Mouse (Mus musculus): Measurements from ENCODE around the gene Pigl. TPM values are rescaled to one million over a fixed set of nuclear protein-coding genes. Genes with fewer than 3 reads are reported as not detected.

Pigl gene
- polyA plus RNA-seq, 3 experiments from 2014 or later = 5.6 to 12.4 (median 11.5) TPM

DNA sequence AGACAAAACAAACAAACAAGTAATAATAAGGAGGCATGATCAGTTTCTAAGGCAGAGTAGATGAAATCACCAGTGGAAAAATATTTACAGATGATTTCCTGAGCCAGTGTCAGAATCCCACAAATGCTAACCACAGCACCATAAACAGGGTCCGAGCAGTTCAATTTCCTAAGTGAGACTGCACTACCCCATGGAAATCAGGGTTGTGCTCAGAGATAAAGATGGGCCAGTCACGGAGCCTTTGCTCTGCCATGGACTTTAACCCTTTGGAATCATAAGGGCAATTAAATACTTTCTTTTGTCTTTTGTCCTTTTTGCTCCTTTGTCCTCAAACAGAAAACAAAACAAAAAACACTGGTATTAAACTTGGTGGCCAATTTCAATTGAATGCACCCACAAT is 64.0 kb downstream of the Pigl start:
- ATAC-seq = no peak

DNA sequence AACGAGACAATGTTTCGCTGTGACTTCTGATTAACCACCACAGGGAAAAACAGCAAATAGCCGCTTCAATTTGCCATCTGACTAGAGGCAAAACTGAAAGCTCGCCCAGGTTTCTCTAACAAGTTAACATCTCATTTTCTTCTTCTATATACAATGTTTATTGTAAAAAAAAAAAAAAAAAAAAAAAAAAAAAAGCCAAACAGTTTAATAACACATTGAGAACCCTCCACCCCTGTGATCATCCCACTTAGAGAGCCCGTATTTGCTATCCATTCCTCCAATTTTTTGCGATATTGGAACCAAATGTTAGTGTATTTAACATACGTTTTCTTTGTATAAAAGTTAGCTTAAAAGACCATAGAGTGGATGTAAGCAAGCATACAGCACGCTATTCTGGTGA is 78.8 kb downstream of the Pigl start:
- ATAC-seq = no peak

DNA sequence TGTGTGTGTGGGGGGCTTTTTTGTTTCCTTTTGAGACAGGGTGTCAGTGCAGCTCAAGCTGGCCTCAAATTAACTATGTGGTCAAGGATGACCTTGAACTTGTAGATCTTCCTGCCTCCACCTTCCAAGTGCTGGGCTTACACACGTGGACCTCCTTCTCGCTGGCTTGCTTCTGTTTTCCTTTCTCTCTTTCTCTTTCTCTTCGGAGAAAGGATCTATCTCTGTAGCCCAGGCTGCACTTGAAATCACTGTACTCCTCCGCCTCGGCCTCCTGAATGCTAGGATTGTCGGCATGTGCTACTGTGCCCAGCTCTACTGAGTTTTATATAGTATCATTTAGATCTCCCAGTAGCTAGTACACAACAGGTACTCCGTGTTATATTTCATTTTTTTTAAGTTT is 79.3 kb downstream of the Pigl start:
- ATAC-seq = no peak

DNA sequence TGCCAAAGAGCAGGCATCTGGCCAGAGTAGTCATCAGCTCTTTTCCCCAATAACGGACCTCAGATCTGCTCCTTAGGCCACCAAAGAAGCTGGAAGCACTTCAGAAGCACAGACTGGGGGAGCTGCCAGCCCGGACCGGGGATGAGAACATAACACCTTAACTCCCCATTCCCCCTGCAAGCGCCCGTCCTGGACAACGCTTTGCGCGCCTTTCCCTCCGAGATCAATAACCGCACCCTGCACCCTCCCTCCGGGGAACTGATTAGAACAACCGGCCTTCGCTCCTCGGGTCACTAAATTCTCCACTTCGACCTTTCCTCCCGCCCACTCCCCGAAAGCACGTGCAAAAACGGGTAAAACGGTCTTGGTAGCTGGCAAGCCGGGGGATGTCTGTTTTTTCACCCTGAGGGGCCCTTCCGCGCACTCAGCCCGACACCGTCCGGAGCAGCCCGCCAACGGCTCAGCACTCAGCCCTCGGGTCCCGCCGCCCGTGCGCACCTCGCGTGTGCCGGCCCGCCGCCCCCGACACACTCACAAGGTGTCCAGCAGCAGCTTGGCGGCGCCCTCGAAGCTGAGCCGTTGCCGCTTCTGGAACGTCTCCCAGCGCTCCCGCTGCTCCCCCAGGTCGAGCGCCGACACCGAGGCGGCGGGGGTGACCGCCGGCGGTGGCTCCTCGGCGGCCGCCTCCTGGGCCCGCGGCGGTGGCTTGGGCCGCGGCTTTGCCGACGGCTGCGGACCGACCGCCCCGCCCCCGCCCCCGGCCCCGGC is 80.2 kb downstream of the Pigl start:
- ATAC-seq = peak; percentile 53

DNA sequence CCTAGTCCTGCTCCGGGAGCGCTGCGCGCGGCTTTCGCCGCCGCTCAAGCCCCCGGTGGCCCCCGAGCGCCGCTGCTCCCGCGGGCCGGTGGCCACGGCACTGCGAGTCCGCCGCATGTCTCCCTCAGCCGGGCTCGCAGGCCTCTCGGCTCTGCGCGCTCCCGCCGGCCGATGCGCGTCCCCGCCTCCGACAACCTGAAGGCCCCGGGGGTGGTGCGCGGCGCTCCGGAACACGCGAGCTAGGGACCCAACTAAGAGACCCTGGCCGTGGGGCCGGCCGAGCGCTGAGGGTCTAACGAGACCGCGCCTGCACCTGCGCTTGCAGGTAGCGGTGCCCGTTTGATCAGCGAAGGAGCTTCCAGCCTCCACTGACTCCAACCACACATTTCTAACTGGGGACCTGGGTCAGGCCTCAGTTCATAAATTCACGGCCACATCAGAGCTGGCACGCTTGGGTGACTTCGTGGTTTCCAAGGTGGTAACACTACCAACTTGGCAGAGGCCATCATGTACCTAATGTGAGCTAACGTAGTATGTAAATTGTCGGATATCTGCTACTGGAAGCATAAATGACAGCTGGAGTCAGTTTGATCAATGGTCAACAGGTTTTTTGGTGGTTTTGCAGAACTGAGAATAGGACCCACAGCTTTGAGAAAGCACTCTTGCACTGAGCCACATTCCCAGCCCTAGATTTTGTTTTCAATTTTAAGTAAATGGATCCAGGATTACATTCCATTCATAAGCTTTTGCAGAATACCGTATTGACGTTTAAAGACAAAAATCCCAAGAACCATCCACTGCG is 81.0 kb downstream of the Pigl start, which contains the start of gene Cenpv:
Gene Cenpv (minus strand): TSS at position 173 of the 802 bp plus-strand sequence.
- peak; percentile 54 for ATAC-seq

DNA sequence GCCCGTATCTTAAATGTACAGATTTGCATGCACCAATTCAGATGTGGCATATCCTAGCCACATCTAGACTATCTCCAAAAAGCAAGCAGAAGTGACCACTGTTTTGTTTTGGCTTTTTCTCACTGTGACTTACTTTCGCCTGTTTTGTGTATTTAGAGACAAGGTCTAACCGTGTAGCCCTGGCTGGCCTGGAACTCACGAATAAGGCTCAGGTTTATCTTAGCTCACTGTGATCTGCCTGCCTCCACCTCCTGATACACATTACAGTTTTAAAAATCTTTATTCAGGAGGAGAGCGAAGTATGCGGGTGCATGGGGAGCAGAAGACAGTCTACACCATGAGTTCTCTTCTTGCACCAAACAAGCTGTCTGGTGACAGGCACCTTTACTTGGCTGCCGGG is 81.9 kb downstream of the Pigl start:
- no peak for ATAC-seq

DNA sequence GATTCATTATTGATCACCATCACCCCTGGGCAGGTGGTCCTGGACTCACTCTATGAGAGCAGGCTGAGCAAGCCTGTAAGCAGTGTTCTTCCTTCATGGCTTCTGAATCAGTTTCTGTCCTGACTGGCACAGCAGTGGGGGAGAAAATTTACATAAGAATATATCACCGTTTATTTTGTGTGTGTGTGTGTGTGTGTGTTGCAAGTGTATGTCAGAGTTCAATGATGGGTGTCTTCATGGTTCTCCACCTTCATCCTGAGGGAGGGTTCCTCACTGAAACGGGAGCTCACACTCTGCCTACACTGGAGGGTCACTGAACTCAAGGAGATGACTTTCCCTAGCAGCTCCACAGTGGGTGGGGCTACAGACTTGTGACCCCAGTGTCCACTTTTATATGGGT is 82.7 kb downstream of the Pigl start:
- ATAC-seq = no peak

DNA sequence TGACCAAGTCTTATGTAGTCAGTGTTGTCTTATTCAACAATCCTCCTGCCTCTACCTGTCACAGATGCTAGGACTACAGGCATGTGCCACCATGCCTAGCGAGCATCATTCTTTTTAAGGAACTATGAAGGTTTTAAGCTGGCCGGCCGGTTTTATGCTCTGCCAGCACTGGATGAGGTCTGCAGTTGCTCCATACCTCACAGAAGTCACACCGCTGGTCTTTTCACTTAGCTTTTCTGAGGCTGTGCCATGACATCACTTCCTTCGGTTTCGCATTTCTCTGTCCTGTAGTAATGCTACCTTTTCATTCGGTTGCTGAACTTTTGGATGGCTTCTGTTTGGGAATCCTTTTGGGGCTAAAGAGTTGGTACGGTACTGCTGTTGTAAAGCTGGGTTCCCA is 83.3 kb downstream of the Pigl start:
- ATAC-seq = no peak

DNA sequence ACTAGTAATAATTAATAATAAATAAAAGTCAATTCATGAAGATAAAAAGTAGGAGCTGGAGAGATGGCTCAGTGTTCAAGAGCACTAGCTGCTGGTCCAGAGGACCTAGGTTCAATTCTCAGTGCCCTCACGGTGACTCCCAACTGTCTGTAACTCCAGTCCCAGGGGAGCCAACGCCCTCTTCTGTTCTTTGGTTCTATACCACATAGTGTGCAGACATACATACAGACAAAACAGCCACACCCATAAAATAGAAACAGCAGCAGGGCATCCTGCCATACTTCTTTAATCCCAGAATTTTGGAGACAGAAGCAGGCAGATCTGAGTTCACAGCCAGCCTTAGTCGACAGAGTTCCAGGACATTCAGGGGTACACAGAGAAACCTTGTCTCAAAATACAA is 85.7 kb downstream of the Pigl start:
- ATAC-seq = no peak

DNA sequence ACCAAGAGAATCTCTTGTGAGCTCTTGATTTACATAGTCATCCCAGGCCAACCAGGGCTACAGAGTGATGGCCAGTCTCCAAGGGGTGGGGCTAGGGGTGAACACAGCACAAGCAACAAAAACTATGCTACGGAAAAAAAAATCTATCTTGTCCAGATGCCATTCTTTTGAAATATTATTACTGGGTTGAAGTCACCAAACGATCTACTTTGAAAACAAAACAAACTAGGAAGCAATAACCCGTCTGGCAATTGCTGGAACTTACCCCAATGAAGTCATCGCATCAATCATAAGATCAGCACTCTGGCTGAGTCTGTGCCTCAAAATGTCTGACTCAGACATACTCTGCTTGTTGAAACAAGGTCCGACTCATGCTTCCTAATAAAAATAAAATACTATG is 91.5 kb downstream of the Pigl start:
- no peak for ATAC-seq

DNA sequence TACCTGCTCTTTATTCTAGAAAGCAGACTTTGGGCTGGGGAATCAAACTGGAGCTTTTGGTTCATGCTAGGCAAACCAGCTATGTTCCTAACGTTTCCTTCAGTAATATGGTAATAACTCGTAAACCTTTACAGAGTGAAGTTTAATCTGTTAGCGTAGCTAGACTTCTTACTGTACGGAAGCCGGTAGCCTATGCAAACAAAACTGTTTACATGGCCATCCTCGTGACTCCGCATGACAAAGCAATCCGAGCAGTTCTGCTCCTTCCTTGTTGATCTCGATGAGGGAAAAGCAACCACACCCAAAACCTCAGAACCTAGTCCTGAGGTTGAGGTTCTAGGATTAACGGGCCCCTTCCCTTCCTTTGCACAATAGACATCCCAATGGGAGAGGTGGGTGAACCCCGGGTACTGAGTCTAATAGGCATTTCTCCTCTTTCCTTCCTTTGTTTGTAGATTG is 92.0 kb downstream of the Pigl start:
- ATAC-seq = no peak

DNA sequence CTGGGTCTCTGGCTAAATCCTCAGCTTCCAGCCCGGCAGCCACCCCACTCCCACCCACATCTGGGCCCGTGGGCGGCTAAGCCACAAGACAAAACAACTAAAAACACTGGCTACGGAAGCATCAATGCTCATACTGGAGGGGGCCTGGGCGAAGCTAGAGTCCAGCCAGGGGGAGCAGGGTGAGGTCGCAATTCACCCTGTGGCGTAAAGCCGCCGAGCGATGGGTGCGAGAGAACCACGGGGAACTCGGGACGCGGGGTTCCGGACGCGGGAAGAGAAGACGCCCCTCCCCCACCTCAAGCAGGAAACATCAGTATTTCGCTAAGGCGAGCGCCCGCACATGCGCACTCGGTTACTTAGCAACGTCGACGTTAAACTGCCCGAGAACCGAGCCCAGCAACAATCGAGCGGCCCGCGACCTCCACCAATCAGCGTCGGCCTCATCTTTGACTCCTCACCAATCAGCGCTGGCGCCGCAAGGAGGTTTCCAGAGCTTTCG is 92.5 kb downstream of the Pigl start, which contains the start of gene Ubb:
Gene Ubb (plus strand): TSS at position 445 of the 499 bp plus-strand sequence.
- peak; percentile 89 for ATAC-seq

DNA sequence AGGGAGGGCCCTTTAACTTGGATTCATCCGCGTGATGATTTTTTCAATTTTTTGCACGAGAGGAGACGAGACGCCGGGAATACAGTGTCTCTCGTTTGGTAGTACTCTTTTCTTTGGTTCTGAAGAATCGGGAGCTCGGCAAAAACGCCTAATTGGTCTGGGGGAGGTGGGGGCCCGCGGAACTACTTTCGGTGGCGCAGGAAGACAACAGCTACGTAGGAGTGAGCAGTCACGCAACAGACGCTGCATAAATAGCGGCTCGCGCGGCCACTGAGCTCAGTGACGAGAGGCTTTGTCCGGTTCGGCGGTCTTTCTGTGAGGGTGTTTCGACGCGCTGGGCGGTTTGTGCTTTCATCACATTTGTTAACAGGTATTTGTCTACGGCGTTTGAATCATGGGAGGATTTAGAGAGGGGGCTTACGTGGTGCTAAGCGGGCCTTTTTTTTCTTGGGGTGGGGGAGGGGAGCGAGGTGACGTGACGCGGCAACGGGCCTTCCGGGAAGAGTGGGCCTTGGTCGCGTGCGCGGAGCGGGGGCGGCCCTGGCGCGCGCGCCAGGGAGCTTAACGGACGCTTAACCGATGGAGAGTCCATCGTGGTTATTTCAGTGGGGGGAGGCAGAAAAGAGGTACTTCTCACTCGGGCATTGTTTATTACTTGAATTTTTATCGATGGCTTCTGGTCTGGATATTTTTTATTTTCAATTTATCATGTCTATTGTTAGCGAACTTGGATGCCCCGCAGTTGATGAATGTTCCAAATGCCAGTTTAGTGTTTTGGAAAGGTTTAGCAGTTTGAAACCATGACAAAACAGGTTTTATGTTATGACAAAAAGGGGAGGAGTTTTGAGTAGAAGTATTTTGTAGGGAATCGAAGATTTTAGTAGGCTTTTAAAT is 93.2 kb downstream of the Pigl start:
- peak; percentile 54 for ATAC-seq

DNA sequence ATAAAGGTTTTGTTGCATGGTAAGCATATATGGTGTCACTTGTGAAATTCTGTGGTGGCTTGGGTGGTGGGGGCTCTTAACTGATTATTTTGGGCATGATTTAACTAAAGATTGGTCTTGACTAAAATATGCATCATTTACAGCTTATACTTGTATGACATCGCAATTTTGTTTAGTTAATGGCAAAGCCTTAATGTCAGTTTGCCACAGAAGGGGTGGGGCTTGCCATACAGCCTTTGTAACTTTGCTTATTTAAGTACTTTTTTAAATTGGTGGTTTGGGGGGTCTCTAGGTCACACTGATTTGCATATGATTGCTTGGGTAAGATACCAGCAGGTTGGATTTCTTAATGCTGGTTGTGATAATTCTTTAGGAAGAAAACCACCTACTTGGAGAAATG is 94.9 kb downstream of the Pigl start:
- no peak for ATAC-seq

DNA sequence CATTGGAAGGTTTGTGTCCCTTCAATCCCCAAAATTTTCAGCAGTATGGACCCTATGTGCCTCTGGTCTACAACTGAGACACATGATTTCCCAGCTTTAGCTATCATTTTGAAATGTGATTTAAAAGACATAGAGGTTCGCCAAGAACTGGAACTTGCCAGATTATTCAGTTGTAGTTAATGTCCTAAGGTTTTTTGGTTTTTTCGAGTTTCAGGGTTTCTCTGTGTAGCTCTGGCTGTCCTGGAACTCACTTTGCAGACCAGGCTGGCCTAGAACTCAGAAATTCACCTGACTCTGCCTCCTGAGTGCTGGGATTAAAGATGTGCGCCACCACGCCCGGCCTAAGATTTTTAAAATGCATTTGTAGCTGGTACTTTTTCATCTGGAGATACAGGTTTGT is 95.4 kb downstream of the Pigl start:
- no peak for ATAC-seq

DNA sequence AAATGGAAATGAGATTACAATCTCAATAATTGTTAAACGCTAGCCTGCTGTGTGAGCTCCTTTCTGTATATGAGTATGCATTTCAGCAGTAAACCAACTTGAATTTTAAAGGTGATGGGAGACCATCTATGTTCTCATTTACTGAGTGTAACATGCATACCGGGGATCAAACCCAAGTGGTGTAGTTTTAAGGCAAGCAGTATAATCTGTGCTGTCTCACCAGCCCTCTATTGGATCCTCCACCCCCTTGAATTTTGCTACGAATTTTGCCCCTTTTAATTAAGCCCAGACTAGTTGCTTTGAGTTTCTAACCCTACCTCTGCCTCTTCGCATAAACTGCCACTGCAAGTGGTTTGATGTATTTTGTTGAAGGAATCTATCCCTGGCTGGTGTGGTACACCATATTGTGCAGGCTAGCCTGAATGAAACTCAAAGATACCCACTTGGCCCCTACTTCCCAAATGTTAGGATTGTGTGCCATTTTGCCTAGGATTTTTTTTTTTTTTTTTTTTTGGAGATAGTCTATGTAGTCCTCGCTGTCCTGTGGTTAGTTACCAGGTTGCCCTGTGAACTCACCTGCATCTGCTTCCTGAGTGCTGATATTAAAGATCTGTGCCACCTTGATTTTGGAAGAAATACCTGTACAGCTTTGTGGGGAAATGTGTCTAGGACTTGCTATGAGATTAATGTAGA is 96.0 kb downstream of the Pigl start:
- no peak for ATAC-seq

DNA sequence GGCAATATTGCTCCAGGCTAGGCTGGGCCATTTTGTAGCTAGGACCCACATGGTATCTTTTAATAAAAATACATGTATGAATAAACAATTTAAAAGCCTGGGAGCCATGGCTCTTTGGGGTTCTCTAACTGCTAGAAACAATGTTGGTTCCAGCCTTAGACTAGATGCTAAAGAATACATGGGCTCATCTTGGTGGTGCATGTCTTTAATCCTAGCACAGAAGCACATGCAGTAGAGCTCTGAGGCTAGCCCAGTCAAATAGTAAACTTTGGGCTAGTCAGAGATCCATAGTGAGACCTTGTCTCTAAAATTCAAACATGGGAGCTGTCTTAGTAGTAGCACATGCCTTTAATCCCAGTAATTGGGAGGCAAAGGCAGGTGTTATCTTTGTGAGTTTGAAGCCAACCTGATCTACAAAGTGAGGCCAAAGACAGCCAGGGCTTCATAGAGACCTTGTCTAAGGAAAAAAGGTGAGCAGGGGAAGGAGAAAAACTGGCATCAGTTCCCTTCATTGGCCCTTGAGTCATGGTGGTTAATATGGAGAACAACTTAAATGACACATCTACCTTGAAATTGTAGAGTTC is 96.8 kb downstream of the Pigl start:
- no peak for ATAC-seq

DNA sequence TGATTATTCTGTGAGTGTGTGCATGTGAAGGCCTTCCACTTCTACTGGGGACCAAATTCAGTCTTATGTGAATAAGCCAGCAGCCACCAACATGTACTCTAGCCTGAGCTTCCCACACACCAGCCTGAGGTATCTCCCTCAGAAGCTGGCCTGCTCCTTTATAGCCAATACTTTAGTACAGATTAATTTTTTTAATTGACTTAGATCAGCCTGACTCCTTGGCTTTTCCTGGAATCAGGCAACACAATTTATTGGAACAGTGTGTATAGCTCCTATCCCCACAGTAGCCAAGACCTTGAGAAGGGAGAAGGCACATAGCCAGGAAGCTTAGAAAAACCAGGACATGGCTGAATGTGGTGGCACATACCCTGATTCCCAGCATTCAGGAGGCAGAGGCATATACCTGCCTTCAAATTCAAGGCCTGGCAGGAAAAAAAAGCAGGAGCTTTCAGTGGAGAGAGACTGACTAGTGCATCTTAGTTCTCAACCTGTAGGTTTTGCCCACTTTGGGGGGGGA is 97.7 kb downstream of the Pigl start:
- no peak for ATAC-seq

DNA sequence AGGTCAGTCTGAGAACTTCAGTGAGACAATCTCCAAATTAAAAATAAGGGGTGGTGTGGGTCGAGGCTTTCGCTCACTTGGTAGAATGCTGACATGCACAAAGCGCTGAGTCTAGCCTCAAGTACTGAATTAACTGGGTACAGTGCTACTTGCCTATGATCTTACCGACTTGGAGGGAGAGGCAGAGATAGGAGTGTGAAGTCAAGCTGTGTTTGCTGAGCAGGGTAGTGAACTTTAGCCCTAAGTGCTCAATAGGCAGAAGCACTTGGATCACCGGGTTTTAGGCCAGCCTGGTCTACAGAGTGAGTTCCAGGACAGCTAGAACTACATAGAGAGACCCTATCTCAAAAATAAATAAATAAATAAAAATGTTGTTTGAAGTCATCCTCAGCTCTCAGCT is 98.9 kb downstream of the Pigl start:
- no peak for ATAC-seq

DNA sequence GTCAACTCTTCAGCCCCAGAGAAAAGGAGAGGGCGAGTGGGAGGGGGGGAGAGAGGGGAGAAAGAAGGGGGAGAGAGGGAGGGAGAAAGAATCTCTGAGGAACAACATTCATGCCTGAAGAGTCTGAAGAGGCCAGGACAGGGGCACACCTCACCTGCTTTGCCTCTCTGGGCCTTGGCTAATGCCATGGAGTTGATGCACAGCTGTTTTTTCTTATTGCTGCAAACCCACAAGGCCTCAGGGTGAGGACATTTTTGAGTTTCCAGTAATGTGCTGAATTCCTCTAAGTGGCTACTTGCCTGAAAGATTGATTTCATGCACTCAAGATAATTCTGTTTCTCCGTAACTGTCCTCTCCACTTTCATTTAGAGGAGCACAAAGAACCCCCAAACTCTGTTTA is 99.9 kb downstream of the Pigl start:
- no peak for ATAC-seq

DNA sequence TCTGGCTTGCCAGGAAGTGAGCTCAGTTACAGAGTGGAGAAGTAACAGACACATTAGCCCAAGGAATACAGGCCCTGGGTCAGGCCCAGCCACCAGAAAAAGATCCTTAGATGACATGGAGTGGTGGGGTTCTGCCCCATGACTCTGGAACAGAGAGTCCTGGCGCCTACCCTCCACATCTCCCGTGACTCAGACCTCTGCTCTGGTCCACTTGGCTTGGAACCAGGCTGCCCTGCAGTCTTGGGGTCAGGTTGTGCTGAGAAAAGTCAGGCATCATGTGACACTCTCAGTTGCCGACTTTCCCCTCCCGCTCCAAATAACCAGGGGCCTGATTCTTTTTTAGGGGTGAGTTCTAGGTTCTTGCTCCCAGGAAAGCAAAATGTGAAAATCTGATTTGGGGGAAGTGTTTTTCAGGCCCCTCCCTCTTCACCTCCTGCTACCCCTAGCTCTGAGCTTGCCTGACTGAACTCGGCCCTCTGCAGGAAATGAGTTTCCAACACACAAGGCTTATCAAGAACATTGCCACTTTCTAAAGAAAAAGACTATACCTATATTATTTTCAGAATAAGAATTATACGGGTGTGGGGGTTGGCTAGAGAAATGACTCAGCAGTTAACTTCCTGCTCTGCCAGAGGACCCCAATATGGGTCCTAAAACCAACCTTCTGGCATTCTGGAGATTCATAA is 100.8 kb downstream of the Pigl start:
- no peak for ATAC-seq
